Comparison of ENCODE assay signal across 15 mouse cellular contexts in genomic region chr8:125397981-125398380, GRCm38 (mm10).
DNase-seq lines count a peak whose midpoint lies in the region; ATAC-seq and TF ChIP-seq lines count a peak whose summit lies in the region.
"Had no signal": no experiment of that assay in that cellular context is flagged by ENCODE, and none has a peak within 500 bp of the region (broad histone marks: within the 10 kb centered on the region; RNA-seq: fewer than 3 reads in every experiment).

No protein-coding gene starts in this region.

- intact Hi-C loops in heart, postnatal 14 days (cut with DNase I) = no loop called here
- intact Hi-C loops in left cerebral cortex, postnatal 36 days (cut with DNase I) = no loop called here

- ATAC-seq in heart, embryonic 16.5 days (replicated peaks; ENCODE audit: extremely low read depth, insufficient read depth, low FRiP score) = 0 out of 2 replicates have a peak, but pooled peaks have one; percentile 28
- ATAC-seq in megakaryocyte, adult 5-6 weeks (ENCODE audit: poor library complexity, severe bottlenecking) = 0 out of 2 replicates have a peak, but pooled peaks have one; percentile 30
- no peak for ATAC-seq in activated CD4-positive, CD25-positive, alpha-beta regulatory T cell, adult 4 months
- ATAC-seq: CD4-positive, CD25-positive, alpha-beta regulatory T cell, adult 4 months had no signal

- H3K9me3 ChIP-seq in heart, embryonic 16.5 days (replicated peaks; ENCODE audit: control insufficient read depth, low read length) = no peaks in the 10 kb centered on the region
- H3K9me3 ChIP-seq in ES-Bruce4 (replicated peaks; ENCODE audit: control insufficient read depth, insufficient read depth, low read length, poor library complexity, severe bottlenecking) = no peaks in the 10 kb centered on the region
- no peaks in the 10 kb centered on the region for H3K9me3 ChIP-seq in embryonic facial prominence, embryonic 10.5 days

- no peaks in the 10 kb centered on the region for H3K36me3 ChIP-seq in heart, embryonic 16.5 days (ENCODE audit: control insufficient read depth, insufficient read depth)
- H3K36me3 ChIP-seq in ES-Bruce4 (ENCODE audit: control insufficient read depth, insufficient read depth, low read length, poor library complexity, severe bottlenecking) = no peaks in the 10 kb centered on the region
- no peaks in the 10 kb centered on the region for H3K36me3 ChIP-seq in embryonic facial prominence, embryonic 10.5 days (replicated peaks)

- H3K4me2 ChIP-seq in heart, embryonic 16.5 days (ENCODE audit: low read depth, low read length) = no peak overlapping the region

- TF ChIP-seq POLR2A in ES-Bruce4 (IDR thresholded peaks at IDR 0.05; ENCODE audit: insufficient read depth, low read length) = no peak

- H3K4me1 ChIP-seq in heart, embryonic 16.5 days (ENCODE audit: control insufficient read depth, insufficient read depth, low read length) = peaks cover 16% of the 10 kb centered on the region
- H3K4me1 ChIP-seq in ES-Bruce4 (ENCODE audit: control insufficient read depth, insufficient read depth, low read length) = no peaks in the 10 kb centered on the region
- peaks cover 5% of the 10 kb centered on the region for H3K4me1 ChIP-seq in embryonic facial prominence, embryonic 10.5 days

- H3K27ac ChIP-seq in heart, embryonic 16.5 days (ENCODE audit: low read length) = no peak overlapping the region
- no peak overlapping the region for H3K27ac ChIP-seq in ES-Bruce4 (ENCODE audit: insufficient read depth, low read length)
- H3K27ac ChIP-seq in embryonic facial prominence, embryonic 10.5 days (replicated peaks) = no peak overlapping the region
- H3K27ac ChIP-seq: layer of hippocampus, adult 2 months had no signal

- DNase-seq in heart, postnatal 14 days = no peak
- DNase-seq in embryonic facial prominence, embryonic 10.5 days (ENCODE audit: low spot score) = peak; percentile 27
- no peak for DNase-seq in left cerebral cortex, postnatal 36 days (ENCODE audit: low spot score in 2 of 2)
- DNase-seq: cerebellum, adult 2 months; gastrocnemius, postnatal 10 days; heart, postnatal 36 days; left cerebral cortex, postnatal 4 days; lung, postnatal 4 days; thymus, adult 2 months had no signal

- H3K27me3 ChIP-seq in heart, embryonic 16.5 days (ENCODE audit: control insufficient read depth, insufficient read depth, low read length) = no peaks in the 10 kb centered on the region
- no peaks in the 10 kb centered on the region for H3K27me3 ChIP-seq in ES-Bruce4 (ENCODE audit: control insufficient read depth, insufficient read depth, low read length, poor library complexity, severe bottlenecking)
- H3K27me3 ChIP-seq in embryonic facial prominence, embryonic 10.5 days (replicated peaks; ENCODE audit: low read depth, poor library complexity, severe bottlenecking) = 0 out of 2 replicates have a peak, but pooled peaks cover 7% of the 10 kb centered on the region

- no peak for TF ChIP-seq CTCF in ES-Bruce4 (IDR thresholded peaks at IDR 0.05; ENCODE audit: low read depth, low read length)

- WGBS in heart, embryonic 16.5 days = 54% methylated on average over 12 of the region's 14 CpGs
- WGBS in embryonic facial prominence, embryonic 10.5 days = 35% methylated on average over 14 of the region's 14 CpGs

- peak; percentile 70; the same call in 1 of the 2 replicates for TF ChIP-seq EP300 in ES-Bruce4 (IDR thresholded peaks at IDR 0.05; ENCODE audit: insufficient read depth, low read depth, low read length)

- no peak overlapping the region for H3K4me3 ChIP-seq in heart, embryonic 16.5 days (ENCODE audit: low read length)
- H3K4me3 ChIP-seq in ES-Bruce4 (ENCODE audit: low read depth, low read length) = no peak overlapping the region
- peak overlapping the region; percentile 19; the same call in 1 of the 2 replicates for H3K4me3 ChIP-seq in embryonic facial prominence, embryonic 10.5 days
- H3K4me3 ChIP-seq: layer of hippocampus, adult 2 months had no signal

- H3K9ac ChIP-seq in heart, embryonic 16.5 days (ENCODE audit: low read length) = no peak overlapping the region
- H3K9ac ChIP-seq in ES-Bruce4 (ENCODE audit: low read depth, poor library complexity, severe bottlenecking) = no peak overlapping the region
